In genomic region chr4:129954527-129954926, GRCm38 (mm10) we compare ENCODE assay signal across 31 mouse cellular contexts. TPM values are rescaled to one million over a fixed set of nuclear protein-coding genes. Genes with fewer than 3 reads are reported as not detected.
"Had no signal": no experiment of that assay in that cellular context is flagged by ENCODE, and none has a peak within 500 bp of the region (broad histone marks: within the 10 kb centered on the region; RNA-seq: fewer than 3 reads in every experiment).

No protein-coding gene starts in this region.

- H3K27ac ChIP-seq: gastrocnemius, adult 2 months; heart, adult 2 months; hindbrain, embryonic 10.5 days; hindbrain, embryonic 12.5 days; hindbrain, embryonic 14.5 days; intestine, embryonic 15.5 days; limb, embryonic 13.5 days; limb, embryonic 15.5 days; liver, embryonic 12.5 days; liver, embryonic 14.5 days had no signal

- ATAC-seq: hindbrain, embryonic 16.5 days; inflammation-experienced regulatory T-cells, adult 6 months; intestine, embryonic 15.5 days; intestine, postnatal 0 days; liver, embryonic 12.5 days had no signal

- H3K36me3 ChIP-seq: hindbrain, embryonic 10.5 days; hindbrain, embryonic 12.5 days; intestine, embryonic 15.5 days; limb, embryonic 13.5 days; limb, embryonic 15.5 days; liver, embryonic 12.5 days had no signal

- H3K4me1 ChIP-seq: intestine, embryonic 15.5 days had no signal

- H3K4me2 ChIP-seq: hindbrain, embryonic 12.5 days; hindbrain, embryonic 14.5 days; intestine, embryonic 15.5 days; limb, embryonic 13.5 days; limb, embryonic 15.5 days; liver, embryonic 12.5 days had no signal

- H3K4me3 ChIP-seq: gastrocnemius, adult 2 months; heart, adult 2 months; hindbrain, embryonic 10.5 days; hindbrain, embryonic 12.5 days; intestine, embryonic 15.5 days; limb, embryonic 13.5 days; limb, embryonic 15.5 days; liver, embryonic 12.5 days had no signal

- H3K9me3 ChIP-seq: hindbrain, embryonic 10.5 days; hindbrain, embryonic 12.5 days; intestine, embryonic 15.5 days; limb, embryonic 13.5 days; limb, embryonic 15.5 days; liver, embryonic 12.5 days had no signal

- H3K27me3 ChIP-seq: limb, embryonic 13.5 days had no signal

- H3K9ac ChIP-seq: hindbrain, embryonic 12.5 days; hindbrain, embryonic 14.5 days; intestine, embryonic 15.5 days; limb, embryonic 13.5 days; limb, embryonic 15.5 days; liver, embryonic 12.5 days; liver, embryonic 14.5 days had no signal

- DNase-seq: gastrocnemius, adult 2 months; gastrocnemius, postnatal 10 days; gastrocnemius, postnatal 25 days; heart, adult 2 months; heart, postnatal 4 days; kidney, adult 18-20 months; kidney, adult 8-10 months; kidney, postnatal 10 days; kidney, postnatal 36 days; layer of hippocampus, adult 9-11 months; layer of hippocampus, postnatal 36 days; left cerebral cortex, postnatal 4 days; lung, adult 18-20 months had no signal

RNA-seq across cellular contexts. Expression of gene Spocd1, which starts 25.5 kb away (rescaled TPM):
- total RNA-seq: gastrocnemius, adult 2 months; gastrocnemius, postnatal 10 days; gastrocnemius, postnatal 25 days; gastrocnemius, postnatal 4 days; granulocyte monocyte progenitor cell, adult 5-6 weeks; liver, adult 2 months had no signal
- polyA plus RNA-seq: heart, adult 2 months; hindbrain, embryonic 14.5 days; hindbrain, embryonic 16.5 days; inflammation-experienced regulatory T-cells, adult 6 months; intestine, embryonic 15.5 days; intestine, postnatal 0 days; kidney, embryonic 14.5 days; large intestine, adult 2 months; limb, embryonic 11.5 days; liver, adult 2 months; liver, embryonic 16.5 days had no signal

RNA-seq across cellular contexts. Expression of gene Adgrb2, which starts 30.1 kb away (rescaled TPM):
- total RNA-seq: granulocyte monocyte progenitor cell, adult 5-6 weeks; liver, adult 2 months had no signal
- polyA plus RNA-seq: liver, embryonic 16.5 days had no signal
